Mouse (Mus musculus) bone marrow macrophage, adult 2 months (primary cell): ENCODE measurements around the gene Phospho1. TPM values are rescaled to one million over a fixed set of nuclear protein-coding genes. Genes with fewer than 3 reads are reported as not detected.
"Not testable (repeated sequence)": the region's sequence is repeated elsewhere in the genome, so short reads cannot be mapped to it uniquely, and the experiment has no call there.

Experiments used
- H3K27ac ChIP-seq: 2 replicates; pipeline ENCODE4 v1.5.1; 2012; ENCODE audit warnings: low read depth, low read length; ENCODE audit not compliant: insufficient read depth
- H3K4me1 ChIP-seq: 2 replicates; pipeline ENCODE4 v1.6.1; 2012; ENCODE audit warnings: low read length; ENCODE audit not compliant: control insufficient read depth, insufficient read depth
- H3K4me3 ChIP-seq: 2 replicates; pipeline ENCODE4 v1.5.1; 2012; ENCODE audit warnings: mild to moderate bottlenecking, low read length, moderate library complexity; ENCODE audit not compliant: insufficient read depth
- CTCF ChIP-seq: IDR thresholded peaks from 2 replicates; pipeline ENCODE4 v1.5.1; 2012; ENCODE audit warnings: low read depth, mild to moderate bottlenecking, low read length, moderate library complexity
- POLR2A ChIP-seq: IDR thresholded peaks from 2 replicates; pipeline ENCODE4 v1.6.1; 2012; ENCODE audit warnings: mild to moderate bottlenecking, low read depth, low read length, borderline replicate concordance
- polyA plus RNA-seq: library from polyadenylated mRNA; stranded (reverse); fragments of >200 nt; gene quantifications from 2 replicates; pipeline ENCODE4 v1.2.4, GENCODE M21; 2012; ENCODE audit not compliant: missing spikeins, insufficient read depth, insufficient read length

Gene Phospho1
- polyA plus RNA-seq, 1 experiment = 7.4 TPM

DNA sequence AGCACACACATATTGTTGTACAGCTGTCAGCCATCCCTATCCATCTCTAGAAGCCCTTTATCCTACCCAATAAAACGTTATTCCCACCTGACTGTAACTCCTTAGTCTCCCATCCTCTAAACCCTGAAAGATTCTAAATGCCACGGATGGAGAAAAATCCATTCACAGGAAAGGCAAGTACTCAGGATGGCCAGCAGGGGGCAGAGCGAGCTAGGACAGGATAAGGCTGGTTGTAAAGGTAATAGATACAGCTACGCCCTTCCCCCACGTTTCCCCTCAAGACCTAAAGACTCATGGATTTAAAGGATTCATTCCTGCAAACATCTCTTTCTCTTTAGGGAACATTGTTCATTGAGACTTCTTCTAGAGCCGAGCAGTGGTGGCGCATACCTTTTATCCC is 52.0 kb downstream of the Phospho1 start:
- TF ChIP-seq CTCF (peak; percentile 62), POLR2A (no peak)
- no peak overlapping the region for H3K27ac ChIP-seq
- H3K4me1 ChIP-seq = no peaks in the 10 kb centered on the region
- no peak overlapping the region for H3K4me3 ChIP-seq

DNA sequence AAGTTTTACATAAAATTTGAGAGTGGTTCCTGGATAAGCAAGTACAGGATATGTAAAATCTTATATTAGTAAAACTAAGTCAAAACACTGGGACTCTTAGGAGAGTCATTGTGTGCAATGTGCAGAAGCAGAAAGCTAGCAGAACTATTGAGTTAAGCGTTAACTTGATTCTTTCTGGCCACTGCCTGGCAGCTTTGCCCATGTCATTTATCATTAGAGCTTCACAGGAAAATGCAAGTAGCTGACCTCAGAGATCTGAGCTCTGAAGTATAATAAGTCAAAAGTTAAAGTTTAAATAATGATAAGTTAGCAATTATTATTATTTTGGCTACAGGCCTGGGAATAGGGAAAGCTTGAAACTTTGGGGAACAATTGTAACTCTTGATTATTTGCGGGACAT is 55.6 kb downstream of the Phospho1 start:
- H3K4me1 ChIP-seq = not testable (repeated sequence)

More for the DNA sequence above, 55.6 kb downstream of the Phospho1 start:
- not testable (repeated sequence) for H3K4me3 ChIP-seq, H3K27ac ChIP-seq

Other genes starting within 250 kb of the Phospho1 start
- not detected in 2 replicates for gene Ngfr, start 236.8 kb upstream of the Phospho1 start, polyA plus RNA-seq
- 54.8 and 59.1 TPM in 2 replicates for gene Phb, start 157.5 kb upstream of the Phospho1 start, polyA plus RNA-seq
- 47.7 and 51.5 TPM in 2 replicates for gene Zfp652, start 111.8 kb upstream of the Phospho1 start, polyA plus RNA-seq
- 1.6 and 2.1 TPM in 2 replicates for gene B130006D01Rik, start 100.9 kb upstream of the Phospho1 start, polyA plus RNA-seq
- gene Gngt2, start 12.7 kb downstream of the Phospho1 start, polyA plus RNA-seq = 167 and 176 TPM in 2 replicates
- gene Abi3, start 18.0 kb downstream of the Phospho1 start, polyA plus RNA-seq = 51.7 and 60.6 TPM in 2 replicates
- 0.64 TPM in 1 of 2 replicates, not detected in the other for gene B4galnt2, start 90.4 kb downstream of the Phospho1 start, polyA plus RNA-seq
- not detected in 2 replicates for gene Igf2bp1, start 181.4 kb downstream of the Phospho1 start, polyA plus RNA-seq
- gene Gip, start 200.0 kb downstream of the Phospho1 start, polyA plus RNA-seq = not detected in 2 replicates
- gene Snf8, start 210.4 kb downstream of the Phospho1 start, polyA plus RNA-seq = 81.3 and 91.8 TPM in 2 replicates
- 37.6 and 43.6 TPM in 2 replicates for gene Ube2z, start 240.9 kb downstream of the Phospho1 start, polyA plus RNA-seq